Mouse (Mus musculus) bone marrow macrophage, adult 2 months (primary cell): ENCODE measurements around the gene Col4a2. TPM values are rescaled to one million over a fixed set of nuclear protein-coding genes. Genes with fewer than 3 reads are reported as not detected.

Experiments used
- H3K27ac ChIP-seq: 2 replicates; pipeline ENCODE4 v1.5.1; 2012; ENCODE audit warnings: low read depth, low read length; ENCODE audit not compliant: insufficient read depth
- H3K4me1 ChIP-seq: 2 replicates; pipeline ENCODE4 v1.6.1; 2012; ENCODE audit warnings: low read length; ENCODE audit not compliant: control insufficient read depth, insufficient read depth
- H3K4me3 ChIP-seq: 2 replicates; pipeline ENCODE4 v1.5.1; 2012; ENCODE audit warnings: mild to moderate bottlenecking, low read length, moderate library complexity; ENCODE audit not compliant: insufficient read depth
- CTCF ChIP-seq: IDR thresholded peaks from 2 replicates; pipeline ENCODE4 v1.5.1; 2012; ENCODE audit warnings: low read depth, mild to moderate bottlenecking, low read length, moderate library complexity
- POLR2A ChIP-seq: IDR thresholded peaks from 2 replicates; pipeline ENCODE4 v1.6.1; 2012; ENCODE audit warnings: mild to moderate bottlenecking, low read depth, low read length, borderline replicate concordance
- polyA plus RNA-seq: library from polyadenylated mRNA; stranded (reverse); fragments of >200 nt; gene quantifications from 2 replicates; pipeline ENCODE4 v1.2.4, GENCODE M21; 2012; ENCODE audit not compliant: missing spikeins, insufficient read depth, insufficient read length

The Col4a2 gene
- polyA plus RNA-seq, 1 experiment: 2.6 TPM

- TF ChIP-seq POLR2A: no peak
- Histone ChIP-seq H3K4me1 (no peaks in the 10 kb centered on the region), H3K4me3 (no peak overlapping the region), H3K27ac (no peak overlapping the region)
These were observed 35.0 kb upstream of the Col4a2 start for GRCm38 (mm10) chr8:11277602-11278051.

- Histone ChIP-seq H3K27ac (no peak overlapping the region), H3K4me1 (no peaks in the 10 kb centered on the region), H3K4me3 (no peak overlapping the region)
- TF ChIP-seq POLR2A (no peak), CTCF (no peak)
These were observed 34.4 kb upstream of the Col4a2 start for GRCm38 (mm10) chr8:11278101-11278611.

GRCm38 (mm10) chr8:11279296-11279826 lies 33.2 kb upstream of the Col4a2 start:
- no peak for TF ChIP-seq POLR2A
- no peak for TF ChIP-seq CTCF
- Histone ChIP-seq H3K4me3 (no peak overlapping the region), H3K4me1 (no peaks in the 10 kb centered on the region), H3K27ac (no peak overlapping the region)

- Histone ChIP-seq H3K27ac (no peak overlapping the region), H3K4me3 (no peak overlapping the region), H3K4me1 (no peaks in the 10 kb centered on the region)
- no peak for TF ChIP-seq POLR2A
These were observed 31.8 kb upstream of the Col4a2 start for GRCm38 (mm10) chr8:11280721-11281268.

- no peak for TF ChIP-seq POLR2A
- TF ChIP-seq CTCF: no peak
- Histone ChIP-seq H3K4me3 (no peak overlapping the region), H3K27ac (no peak overlapping the region), H3K4me1 (no peaks in the 10 kb centered on the region)
These were observed 30.5 kb upstream of the Col4a2 start for GRCm38 (mm10) chr8:11282139-11282538.

- TF ChIP-seq POLR2A (no peak), CTCF (no peak)
- H3K4me1 ChIP-seq: no peaks in the 10 kb centered on the region
- H3K4me3 ChIP-seq: no peak overlapping the region
- no peak overlapping the region for H3K27ac ChIP-seq
These were observed 29.9 kb upstream of the Col4a2 start for GRCm38 (mm10) chr8:11282696-11283095.

- TF ChIP-seq CTCF: no peak
- no peak for TF ChIP-seq POLR2A
- Histone ChIP-seq H3K27ac (no peak overlapping the region), H3K4me3 (no peak overlapping the region), H3K4me1 (no peaks in the 10 kb centered on the region)
These were observed 29.4 kb upstream of the Col4a2 start for GRCm38 (mm10) chr8:11283217-11283616.

- H3K27ac ChIP-seq: no peak overlapping the region
- TF ChIP-seq CTCF (no peak), POLR2A (no peak)
- H3K4me1 ChIP-seq: no peaks in the 10 kb centered on the region
- no peak overlapping the region for H3K4me3 ChIP-seq
These were observed 27.2 kb upstream of the Col4a2 start for GRCm38 (mm10) chr8:11285437-11285836.

- TF ChIP-seq CTCF (no peak), POLR2A (no peak)
- H3K4me3 ChIP-seq: no peak overlapping the region
- no peak overlapping the region for H3K27ac ChIP-seq
- no peaks in the 10 kb centered on the region for H3K4me1 ChIP-seq
These were observed 25.5 kb upstream of the Col4a2 start for GRCm38 (mm10) chr8:11287139-11287538.

GRCm38 (mm10) chr8:11288286-11288685 lies 24.3 kb upstream of the Col4a2 start:
- Histone ChIP-seq H3K4me1 (no peaks in the 10 kb centered on the region), H3K27ac (no peak overlapping the region), H3K4me3 (no peak overlapping the region)
- TF ChIP-seq CTCF (no peak), POLR2A (no peak)

GRCm38 (mm10) chr8:11290533-11290932 lies 22.1 kb upstream of the Col4a2 start:
- no peak overlapping the region for H3K27ac ChIP-seq
- TF ChIP-seq POLR2A (no peak), CTCF (no peak)
- no peaks in the 10 kb centered on the region for H3K4me1 ChIP-seq

More at GRCm38 (mm10) chr8:11290533-11290932, 22.1 kb upstream of the Col4a2 start:
- H3K4me3 ChIP-seq: no peak overlapping the region
